Mouse (Mus musculus) kidney, embryonic 15.5 days (tissue): ENCODE data around the gene Notch3. TPM values are rescaled to one million over a fixed set of nuclear protein-coding genes. Genes with fewer than 3 reads are reported as not detected.
A peak's percentile ranks its signal among the peaks of the same experiment; 100 is the strongest.
"Not testable (repeated sequence)": the region's sequence is repeated elsewhere in the genome, so short reads cannot be mapped to it uniquely, and the experiment has no call there.

Experiments used
- ATAC-seq: fragments of 200-750 bp; cut with Nextera tagmentation; replicated peaks from 2 replicates; pipeline ENCODE4 v1.8.0; 2017; ENCODE audit warnings: moderate TSS enrichment; ENCODE audit not compliant: low FRiP score
- H3K27ac ChIP-seq: fragments of 300-500 bp; sonication (generic); 2 replicates; pipeline ENCODE4 v1.5.1; 2015; ENCODE audit warnings: mild to moderate bottlenecking, inconsistent platforms
- H3K27me3 ChIP-seq: fragments of 300-500 bp; sonication (generic); 2 replicates; pipeline ENCODE4 v1.6.1; 2015; ENCODE audit warnings: inconsistent platforms
- H3K36me3 ChIP-seq: fragments of 300-500 bp; sonication (generic); 2 replicates; pipeline ENCODE4 v1.6.1; 2015; ENCODE audit warnings: inconsistent platforms
- H3K4me1 ChIP-seq: fragments of 300-500 bp; sonication (generic); 2 replicates; pipeline ENCODE4 v1.6.1; 2015; ENCODE audit warnings: inconsistent platforms
- H3K4me2 ChIP-seq: fragments of 300-500 bp; sonication (generic); 2 replicates; pipeline ENCODE4 v1.6.1; 2015; ENCODE audit warnings: moderate library complexity, mild to moderate bottlenecking, inconsistent platforms
- H3K4me3 ChIP-seq: fragments of 300-500 bp; sonication (generic); replicated peaks from 2 replicates; pipeline ENCODE4 v1.5.1; 2015; ENCODE audit warnings: mild to moderate bottlenecking, inconsistent platforms
- H3K9ac ChIP-seq: fragments of 300-500 bp; sonication (generic); 2 replicates; pipeline ENCODE4 v1.6.1; 2015; ENCODE audit warnings: mild to moderate bottlenecking, inconsistent platforms
- H3K9me3 ChIP-seq: fragments of 300-500 bp; sonication (generic); replicated peaks from 2 replicates; pipeline ENCODE4 v1.6.1; 2016; ENCODE audit warnings: inconsistent platforms
- WGBS: fragments of 180-500 bp; shearing (Covaris S2); methylation state at CpG from one replicate; pipeline ENCODE4 v1.1.7; 2015; ENCODE audit warnings: mixed read lengths; 5-methylcytosine and 5-hydroxymethylcytosine counted together
- polyA plus RNA-seq: library from polyadenylated mRNA; unstranded; fragments of >200 nt; fragmentation: Nextera tagmentation; extraction: Ambion mirVana; gene quantifications from 2 replicates; pipeline ENCODE4 v1.2.1, GENCODE M21; 2015

Gene Notch3
- 11.9 and 14.9 TPM in 2 replicates for polyA plus RNA-seq

DNA sequence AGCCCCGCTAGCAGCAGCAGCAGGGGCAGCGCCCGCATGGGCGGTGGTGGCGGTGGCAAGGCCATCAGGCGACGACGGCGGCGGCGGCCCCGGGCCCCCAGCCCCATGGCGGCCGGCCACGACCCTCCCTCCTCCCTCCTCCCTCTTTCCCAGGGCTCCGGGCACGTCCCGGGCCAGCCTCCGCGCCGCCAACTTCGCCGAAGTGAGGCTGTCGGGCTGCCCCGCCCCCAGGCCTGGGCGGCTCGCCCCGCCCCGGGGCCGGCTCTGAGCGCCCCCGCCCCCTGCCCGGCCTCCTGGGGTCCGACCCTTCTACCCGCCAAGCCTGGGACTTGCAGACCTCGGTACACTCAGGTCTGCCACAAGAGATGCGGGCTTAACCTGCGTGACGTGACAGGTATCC lies at the start of gene Notch3:
Gene Notch3 (minus strand): TSS at position 166 of the 400 bp plus-strand sequence.
- Histone ChIP-seq H3K4me1 (peaks cover 51% of the 10 kb centered on the region), H3K27me3 (0 out of 2 replicates have a peak, but pooled peaks cover 4% of the 10 kb centered on the region), H3K4me2 (peak within 1 kb of the TSS; percentile 90), H3K4me3 (peak within 1 kb of the TSS; percentile 80), H3K27ac (peak within 1 kb of the TSS; percentile 90), H3K36me3 (no peaks in the 10 kb centered on the region), H3K9me3 (no peaks in the 10 kb centered on the region), H3K9ac (peak within 1 kb of the TSS; percentile 78)
- WGBS = 1% methylated on average over 29 of the region's 39 CpGs
- peak; percentile 72 for ATAC-seq

GRCm38 (mm10) chr17:32215587-32215986 lies 48.9 kb upstream of the Notch3 start:
- H3K9ac ChIP-seq, H3K27ac ChIP-seq, H3K4me1 ChIP-seq, H3K27me3 ChIP-seq, H3K4me2 ChIP-seq, H3K9me3 ChIP-seq, H3K4me3 ChIP-seq, ATAC-seq: not testable (repeated sequence)
- 79% methylated on average over 4 of the region's 4 CpGs for WGBS
- H3K36me3 ChIP-seq = peaks cover 99% of the 10 kb centered on the region

GRCm38 (mm10) chr17:32211554-32211953 lies 44.9 kb upstream of the Notch3 start:
- H3K27me3 ChIP-seq, H3K27ac ChIP-seq, H3K4me2 ChIP-seq, H3K9me3 ChIP-seq, H3K9ac ChIP-seq, ATAC-seq, H3K4me3 ChIP-seq: not testable (repeated sequence)
- Histone ChIP-seq H3K36me3 (peaks cover 98% of the 10 kb centered on the region), H3K4me1 (peaks cover 22% of the 10 kb centered on the region; the same call in 1 of the 2 replicates)
- 96% methylated on average over 6 of the region's 6 CpGs for WGBS

DNA sequence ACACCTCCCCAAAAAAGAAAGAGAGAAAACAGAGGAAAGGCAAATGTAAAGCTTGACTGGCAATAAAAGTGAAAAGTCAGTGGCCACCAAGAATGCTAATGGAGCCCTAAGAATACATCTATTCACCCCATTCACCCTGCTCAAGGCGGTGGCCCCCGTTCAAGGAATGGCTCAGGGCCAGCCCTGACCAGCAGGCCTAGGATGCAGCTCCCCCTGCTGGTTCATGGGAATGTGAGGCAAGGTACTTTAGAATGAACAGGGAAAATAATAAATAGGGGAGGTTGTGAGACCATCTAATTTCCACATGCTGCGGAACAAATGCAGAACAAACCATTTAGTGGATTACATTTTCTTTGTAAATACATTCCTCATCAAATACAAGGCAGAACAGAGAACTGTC lies 43.1 kb upstream of the Notch3 start:
- WGBS = 45% methylated on average over 3 of the region's 3 CpGs
- peak overlapping the region; percentile 74 for H3K27ac ChIP-seq

GRCm38 (mm10) chr17:32209144-32209543 lies 42.5 kb upstream of the Notch3 start:
- Histone ChIP-seq H3K36me3 (peaks cover 98% of the 10 kb centered on the region), H3K4me2 (no peak overlapping the region), H3K9me3 (no peaks in the 10 kb centered on the region), H3K9ac (no peak overlapping the region), H3K27me3 (no peaks in the 10 kb centered on the region), H3K27ac (peak overlapping the region; percentile 74), H3K4me1 (peaks cover 22% of the 10 kb centered on the region; the same call in 1 of the 2 replicates), H3K4me3 (no peak overlapping the region)
- ATAC-seq = no peak; the same call in 1 of the 2 replicates
- 35% methylated on average over 6 of the region's 6 CpGs for WGBS

More for the DNA sequence above, 43.1 kb upstream of the Notch3 start:
- no peak overlapping the region for H3K4me3 ChIP-seq
- no peak overlapping the region for H3K9ac ChIP-seq
- H3K4me1 ChIP-seq = peaks cover 22% of the 10 kb centered on the region; the same call in 1 of the 2 replicates
- ATAC-seq = peak; percentile 76; the same call in 1 of the 2 replicates
- H3K4me2 ChIP-seq = no peak overlapping the region
- H3K9me3 ChIP-seq = no peaks in the 10 kb centered on the region
- no peaks in the 10 kb centered on the region for H3K27me3 ChIP-seq
- peaks cover 98% of the 10 kb centered on the region for H3K36me3 ChIP-seq

DNA sequence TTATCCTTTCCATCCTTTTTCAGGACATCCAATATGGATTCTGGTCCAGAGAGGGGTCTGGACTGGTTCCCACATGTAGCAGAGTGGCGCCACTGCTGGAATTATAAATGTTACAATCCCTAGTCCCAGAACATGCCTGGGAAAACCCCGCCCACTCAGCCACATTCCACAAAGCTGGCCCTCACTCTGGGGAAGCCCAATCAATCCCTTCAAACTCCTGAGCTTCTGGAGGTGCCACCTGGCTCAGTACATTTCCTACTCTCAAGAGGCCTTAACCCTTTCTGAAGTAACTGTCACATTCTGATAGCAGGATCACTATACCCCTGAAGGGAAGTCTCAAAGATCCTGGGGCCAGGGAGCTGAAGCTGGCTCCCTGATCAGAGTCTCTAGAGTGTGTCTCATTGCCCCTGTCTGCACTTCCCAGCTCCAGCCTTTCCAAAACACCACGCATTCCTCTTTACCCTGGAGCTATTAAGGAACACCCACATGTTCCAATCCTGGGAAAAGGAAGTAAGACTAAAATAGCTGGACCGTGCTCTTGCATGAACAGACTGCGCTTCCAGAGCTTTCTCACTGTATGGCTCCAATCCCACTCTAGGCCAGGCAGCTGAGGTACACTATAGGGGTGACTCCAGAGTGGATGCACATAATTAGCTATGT lies 41.1 kb upstream of the Notch3 start:
- ATAC-seq = no peak
- WGBS = 75% methylated on average over 5 of the region's 5 CpGs

DNA sequence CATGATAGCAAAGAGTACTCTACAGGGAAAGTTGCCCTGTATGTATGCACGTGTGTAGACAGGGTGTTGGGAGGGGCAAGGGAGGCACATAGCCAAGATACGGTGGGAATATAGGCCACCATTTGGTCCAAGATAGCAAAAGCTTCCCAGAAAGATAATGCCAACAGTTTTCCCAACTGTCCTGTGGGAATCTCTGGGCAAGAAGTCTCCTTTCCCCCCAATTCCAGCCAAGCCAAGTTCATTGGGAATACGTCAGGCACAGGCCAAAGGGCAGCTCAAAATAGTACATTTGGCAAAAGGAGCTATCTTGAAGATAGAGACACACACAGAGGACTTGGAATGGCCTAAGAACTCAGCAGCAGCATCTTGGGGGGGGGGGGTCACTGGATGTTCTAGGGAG lies 38.7 kb upstream of the Notch3 start:
- Histone ChIP-seq H3K9me3 (no peaks in the 10 kb centered on the region), H3K27ac (no peak overlapping the region), H3K9ac (no peak overlapping the region), H3K36me3 (peaks cover 98% of the 10 kb centered on the region), H3K4me2 (no peak overlapping the region), H3K4me1 (peaks cover 22% of the 10 kb centered on the region; the same call in 1 of the 2 replicates), H3K27me3 (no peaks in the 10 kb centered on the region), H3K4me3 (no peak overlapping the region)
- no peak for ATAC-seq
- 89% methylated on average over 3 of the region's 3 CpGs for WGBS

More for the DNA sequence above, 41.1 kb upstream of the Notch3 start:
- Histone ChIP-seq H3K4me1 (peaks cover 22% of the 10 kb centered on the region; the same call in 1 of the 2 replicates), H3K36me3 (peaks cover 98% of the 10 kb centered on the region), H3K27me3 (no peaks in the 10 kb centered on the region), H3K9me3 (no peaks in the 10 kb centered on the region), H3K4me3 (no peak overlapping the region), H3K4me2 (no peak overlapping the region), H3K27ac (peak overlapping the region; percentile 56), H3K9ac (no peak overlapping the region)

- Histone ChIP-seq H3K36me3 (peaks cover 99% of the 10 kb centered on the region), H3K27me3 (no peaks in the 10 kb centered on the region), H3K4me1 (peaks cover 4% of the 10 kb centered on the region; the same call in 1 of the 2 replicates), H3K4me3 (no peak overlapping the region), H3K9ac (no peak overlapping the region), H3K4me2 (no peak overlapping the region), H3K9me3 (no peaks in the 10 kb centered on the region), H3K27ac (no peak overlapping the region)
- ATAC-seq = no peak
- WGBS = 93% methylated on average over 3 of the region's 3 CpGs
Measured at GRCm38 (mm10) chr17:32202972-32203371, 36.3 kb upstream of the Notch3 start.

GRCm38 (mm10) chr17:32201086-32201485 lies 34.4 kb upstream of the Notch3 start:
- ATAC-seq = no peak
- H3K4me2 ChIP-seq = no peak overlapping the region
- H3K4me3 ChIP-seq = no peak overlapping the region
- no peaks in the 10 kb centered on the region for H3K9me3 ChIP-seq
- H3K4me1 ChIP-seq = no peaks in the 10 kb centered on the region
- H3K9ac ChIP-seq = no peak overlapping the region
- H3K27ac ChIP-seq = no peak overlapping the region
- H3K36me3 ChIP-seq = peaks cover 99% of the 10 kb centered on the region
- WGBS = 83% methylated on average over 4 of the region's 5 CpGs
- no peaks in the 10 kb centered on the region for H3K27me3 ChIP-seq

DNA sequence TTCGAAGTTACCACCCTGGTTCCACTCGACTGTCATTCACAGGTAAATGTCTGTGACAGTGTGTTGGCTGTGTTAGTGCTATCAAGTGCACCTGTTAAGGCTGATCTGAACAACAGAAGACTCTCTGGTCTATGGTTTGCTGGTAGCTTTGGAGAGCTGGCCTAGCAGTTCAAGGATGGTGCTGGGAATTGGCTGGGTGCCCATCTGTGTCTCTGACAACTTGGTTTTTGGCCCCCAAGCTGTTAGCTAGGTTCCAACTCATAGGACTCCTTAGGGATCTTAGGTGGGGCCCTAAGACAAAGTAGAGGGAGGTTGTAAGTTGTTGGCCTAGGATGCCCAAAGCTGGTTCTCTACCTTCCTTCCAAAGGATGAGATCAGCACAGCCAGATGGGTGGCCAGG lies 33.1 kb upstream of the Notch3 start:
- H3K27ac ChIP-seq = no peak overlapping the region
- ATAC-seq = no peak
- H3K9ac ChIP-seq = no peak overlapping the region
- no peaks in the 10 kb centered on the region for H3K4me1 ChIP-seq
- no peaks in the 10 kb centered on the region for H3K9me3 ChIP-seq
- no peak overlapping the region for H3K4me2 ChIP-seq
- H3K4me3 ChIP-seq = no peak overlapping the region
- peaks cover 97% of the 10 kb centered on the region for H3K36me3 ChIP-seq
- 91% methylated on average over 2 of the region's 2 CpGs for WGBS
- no peaks in the 10 kb centered on the region for H3K27me3 ChIP-seq

DNA sequence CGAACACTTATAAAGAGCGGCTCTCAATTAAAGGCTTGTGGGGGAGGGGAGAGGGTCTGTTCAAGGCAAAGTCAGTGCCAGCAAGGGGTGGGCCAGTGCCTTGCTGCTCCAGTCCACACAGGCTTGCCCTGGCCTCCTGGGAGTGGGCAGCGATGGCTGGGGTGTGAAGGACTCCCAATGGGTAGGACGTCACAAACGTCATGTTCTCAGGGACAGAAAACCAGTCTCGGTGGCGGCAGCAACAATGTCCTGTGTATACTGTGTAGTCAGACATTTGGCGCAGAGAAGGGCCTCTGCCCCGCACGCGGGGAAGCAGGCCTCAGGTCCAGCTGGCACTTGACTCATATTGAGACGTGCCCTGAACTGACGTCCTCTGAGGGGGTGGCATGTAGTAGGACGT lies 30.5 kb upstream of the Notch3 start:
- peaks cover 71% of the 10 kb centered on the region for H3K36me3 ChIP-seq
- H3K27me3 ChIP-seq = no peaks in the 10 kb centered on the region
- H3K4me1 ChIP-seq = no peaks in the 10 kb centered on the region
- 90% methylated on average over 14 of the region's 14 CpGs for WGBS
- no peak for ATAC-seq
- no peak overlapping the region for H3K27ac ChIP-seq
- no peak overlapping the region for H3K9ac ChIP-seq
- H3K4me2 ChIP-seq = no peak overlapping the region
- no peaks in the 10 kb centered on the region for H3K9me3 ChIP-seq
- H3K4me3 ChIP-seq = no peak overlapping the region

- no peak overlapping the region for H3K9ac ChIP-seq
Measured at GRCm38 (mm10) chr17:32195725-32196124, 29.1 kb upstream of the Notch3 start.

More at GRCm38 (mm10) chr17:32195725-32196124, 29.1 kb upstream of the Notch3 start:
- ATAC-seq = no peak
- H3K27me3 ChIP-seq = no peaks in the 10 kb centered on the region
- peaks cover 57% of the 10 kb centered on the region for H3K36me3 ChIP-seq
- H3K9me3 ChIP-seq = no peaks in the 10 kb centered on the region
- 91% methylated on average over 5 of the region's 5 CpGs for WGBS
- H3K27ac ChIP-seq = 0 out of 2 replicates have a peak overlapping the region, but pooled peaks have one; percentile 5
- no peaks in the 10 kb centered on the region for H3K4me1 ChIP-seq
- H3K4me2 ChIP-seq = no peak overlapping the region
- no peak overlapping the region for H3K4me3 ChIP-seq
